ENCODE assay signal across 8 mouse cellular contexts in genomic region chr9:49485250-49485891, GRCm38 (mm10). TPM values are rescaled to one million over a fixed set of nuclear protein-coding genes. Genes with fewer than 3 reads are reported as not detected.
DNase-seq lines count a peak whose midpoint lies in the region; ATAC-seq and TF ChIP-seq lines count a peak whose summit lies in the region.

No protein-coding gene starts in this region.

- no peaks in the 10 kb centered on the region for H3K79me2 ChIP-seq in C2C12 (ENCODE audit: control insufficient read depth, insufficient read depth)

- H3K79me3 ChIP-seq in C2C12 (ENCODE audit: low read depth) = no peaks in the 10 kb centered on the region

- peak overlapping the region; percentile 73 for H3K4me2 ChIP-seq in embryonic facial prominence, embryonic 12.5 days (replicated peaks)
- peak overlapping the region; percentile 77 for H3K4me2 ChIP-seq in limb, embryonic 11.5 days (ENCODE audit: low read depth, severe bottlenecking)
- peak overlapping the region; percentile 81 for H3K4me2 ChIP-seq in midbrain, embryonic 12.5 days (replicated peaks)

- TF ChIP-seq CTCF in C2C12 (IDR thresholded peaks at IDR 0.05; ENCODE audit: control insufficient read depth, insufficient read depth, insufficient read length) = peak; percentile 6

- H3K9me3 ChIP-seq in embryonic facial prominence, embryonic 12.5 days = no peaks in the 10 kb centered on the region
- H3K9me3 ChIP-seq in limb, embryonic 11.5 days (ENCODE audit: control insufficient read depth, low read length) = no peaks in the 10 kb centered on the region
- no peaks in the 10 kb centered on the region for H3K9me3 ChIP-seq in midbrain, embryonic 12.5 days

- DNase-seq in ES-CJ7 (ENCODE audit: low read depth, low spot score) = peak; percentile 69
- peak; percentile 45 for DNase-seq in heart, postnatal 4 days
- DNase-seq in limb, embryonic 11.5 days (ENCODE audit: low spot score) = peak; percentile 65
- no peak for DNase-seq in ovary, postnatal 10 days (ENCODE audit: low spot score)
- DNase-seq in ovary, postnatal 36 days (ENCODE audit: low spot score) = no peak

- peak overlapping the region; percentile 44 for H3K9ac ChIP-seq in embryonic facial prominence, embryonic 12.5 days
- peak overlapping the region; percentile 40; the same call in 1 of the 2 replicates for H3K9ac ChIP-seq in limb, embryonic 11.5 days (ENCODE audit: low read length)
- H3K9ac ChIP-seq in midbrain, embryonic 12.5 days (replicated peaks) = peak overlapping the region; percentile 55

- H3K27ac ChIP-seq in embryonic facial prominence, embryonic 12.5 days = no peak overlapping the region
- H3K27ac ChIP-seq in limb, embryonic 11.5 days (replicated peaks; ENCODE audit: low read depth, low read length) = no peak overlapping the region
- peak overlapping the region; percentile 43; the same call in 1 of the 2 replicates for H3K27ac ChIP-seq in midbrain, embryonic 12.5 days (replicated peaks)

- H3K27me3 ChIP-seq in C2C12 (ENCODE audit: control insufficient read depth, insufficient read depth, insufficient read length) = no peaks in the 10 kb centered on the region
- no peaks in the 10 kb centered on the region for H3K27me3 ChIP-seq in embryonic facial prominence, embryonic 12.5 days
- no peaks in the 10 kb centered on the region for H3K27me3 ChIP-seq in limb, embryonic 11.5 days (ENCODE audit: control insufficient read depth, insufficient read depth, low read length)
- H3K27me3 ChIP-seq in midbrain, embryonic 12.5 days = peaks cover 15% of the 10 kb centered on the region

- no peak; the same call in 1 of the 2 replicates for ATAC-seq in embryonic facial prominence, embryonic 12.5 days (ENCODE audit: insufficient number of reproducible peaks, insufficient read depth, low FRiP score, low TSS enrichment)
- ATAC-seq in limb, embryonic 11.5 days (ENCODE audit: insufficient number of reproducible peaks, low FRiP score, low TSS enrichment, low read depth) = no peak; the same call in 1 of the 2 replicates
- peak; percentile 42 for ATAC-seq in midbrain, embryonic 12.5 days (ENCODE audit: low FRiP score, low read depth)

- peak overlapping the region; percentile 79 for H3ac ChIP-seq in C2C12 (ENCODE audit: control insufficient read depth, insufficient read length, low read depth)

- H3K4me1 ChIP-seq in embryonic facial prominence, embryonic 12.5 days = peaks cover 6% of the 10 kb centered on the region; the same call in 1 of the 2 replicates
- H3K4me1 ChIP-seq in limb, embryonic 11.5 days (ENCODE audit: control insufficient read depth, insufficient read depth, low read length) = peaks cover 10% of the 10 kb centered on the region; the same call in 1 of the 2 replicates
- H3K4me1 ChIP-seq in midbrain, embryonic 12.5 days = peaks cover 20% of the 10 kb centered on the region

- WGBS in embryonic facial prominence, embryonic 12.5 days = 4% methylated on average over 21 of the region's 21 CpGs
- WGBS in limb, embryonic 11.5 days = 7% methylated on average over 21 of the region's 21 CpGs
- WGBS in midbrain, embryonic 12.5 days = 5% methylated on average over 20 of the region's 21 CpGs

- peak overlapping the region; percentile 44 for H3K4me3 ChIP-seq in C2C12 (ENCODE audit: insufficient read depth, poor library complexity, severe bottlenecking)
- peak overlapping the region; percentile 55 for H3K4me3 ChIP-seq in embryonic facial prominence, embryonic 12.5 days
- peak overlapping the region; percentile 57 for H3K4me3 ChIP-seq in limb, embryonic 11.5 days (ENCODE audit: low read depth, low read length)
- H3K4me3 ChIP-seq in midbrain, embryonic 12.5 days = peak overlapping the region; percentile 56

- no peaks in the 10 kb centered on the region for H3K36me3 ChIP-seq in C2C12 (ENCODE audit: control insufficient read depth, insufficient read depth)
- H3K36me3 ChIP-seq in embryonic facial prominence, embryonic 12.5 days = no peaks in the 10 kb centered on the region
- H3K36me3 ChIP-seq in limb, embryonic 11.5 days (ENCODE audit: control insufficient read depth, insufficient read depth, low read length) = no peaks in the 10 kb centered on the region
- H3K36me3 ChIP-seq in midbrain, embryonic 12.5 days = no peaks in the 10 kb centered on the region

TF ChIP-seq in C2C12, 6 proteins besides CTCF, POLR2A, EP300 and RAD21:
- TF ChIP-seq MAX (IDR thresholded peaks at IDR 0.05) = no peak
- TF ChIP-seq MYOG (IDR thresholded peaks at IDR 0.05; ENCODE audit: control insufficient read depth, extremely low read depth, insufficient read length) = no peak
- TF ChIP-seq USF1 (IDR thresholded peaks at IDR 0.05; ENCODE audit: low read depth) = no peak
- no peak for TF ChIP-seq CEBPB (IDR thresholded peaks at IDR 0.05; ENCODE audit: low read depth)
- TF ChIP-seq MYOD1 (IDR thresholded peaks at IDR 0.05; ENCODE audit: control insufficient read depth, insufficient read length, low read depth) = no peak
- no peak for TF ChIP-seq FOSL1 (IDR thresholded peaks at IDR 0.05; ENCODE audit: insufficient read depth, low read length, poor library complexity, severe bottlenecking)

RNA-seq across cellular contexts. Expression of gene Ttc12, which starts 0.7 kb away (rescaled TPM):
- polyA plus RNA-seq in C2C12 (2012; fragmentation: generic; extraction: Trizol) = 2.4 TPM
- polyA plus RNA-seq in embryonic facial prominence, embryonic 12.5 days (2016; fragmentation: Nextera tagmentation; extraction: Ambion mirVana) = 1.3 and 1.4 TPM in 2 replicates
- total RNA-seq in heart, postnatal 4 days (2021) = 1 to 10 TPM; 7.0 to 7.9 TPM
- polyA plus RNA-seq in limb, embryonic 11.5 days (2014; fragmentation: Nextera tagmentation; extraction: Ambion mirVana) = 1.8 and 2.3 TPM in 2 replicates
- 2.3 and 2.7 TPM in 2 replicates for polyA plus RNA-seq in midbrain, embryonic 12.5 days (2016; fragmentation: Nextera tagmentation; extraction: Ambion mirVana)

RNA-seq across cellular contexts. Expression of gene Ankk1, which starts 58.5 kb away (rescaled TPM):
- polyA plus RNA-seq in C2C12 (2012; fragmentation: generic; extraction: Trizol) = not detected
- not detected in 2 replicates for polyA plus RNA-seq in embryonic facial prominence, embryonic 12.5 days (2016; fragmentation: Nextera tagmentation; extraction: Ambion mirVana)
- not detected for total RNA-seq in heart, postnatal 4 days (2021)
- not detected in 2 replicates for polyA plus RNA-seq in limb, embryonic 11.5 days (2014; fragmentation: Nextera tagmentation; extraction: Ambion mirVana)
- not detected in 2 replicates for polyA plus RNA-seq in midbrain, embryonic 12.5 days (2016; fragmentation: Nextera tagmentation; extraction: Ambion mirVana)

Comparison
In these comparisons a context has a peak if more than half of its experiments do, and no peak if none do; other contexts are left out.
1. DNase-seq: peak in ES-CJ7 (single experiment), heart, postnatal 4 days (single experiment) and limb, embryonic 11.5 days (single experiment); none in ovary, postnatal 10 days (single experiment) and ovary, postnatal 36 days (single experiment).
2. Peak in every context shown above with its lines, with median percentiles within 50 percentile points of each other: H3K4me3 ChIP-seq, H3K4me2 ChIP-seq and H3K9ac ChIP-seq.